Mouse (Mus musculus): ENCODE results near the gene Sebox.

DNA sequence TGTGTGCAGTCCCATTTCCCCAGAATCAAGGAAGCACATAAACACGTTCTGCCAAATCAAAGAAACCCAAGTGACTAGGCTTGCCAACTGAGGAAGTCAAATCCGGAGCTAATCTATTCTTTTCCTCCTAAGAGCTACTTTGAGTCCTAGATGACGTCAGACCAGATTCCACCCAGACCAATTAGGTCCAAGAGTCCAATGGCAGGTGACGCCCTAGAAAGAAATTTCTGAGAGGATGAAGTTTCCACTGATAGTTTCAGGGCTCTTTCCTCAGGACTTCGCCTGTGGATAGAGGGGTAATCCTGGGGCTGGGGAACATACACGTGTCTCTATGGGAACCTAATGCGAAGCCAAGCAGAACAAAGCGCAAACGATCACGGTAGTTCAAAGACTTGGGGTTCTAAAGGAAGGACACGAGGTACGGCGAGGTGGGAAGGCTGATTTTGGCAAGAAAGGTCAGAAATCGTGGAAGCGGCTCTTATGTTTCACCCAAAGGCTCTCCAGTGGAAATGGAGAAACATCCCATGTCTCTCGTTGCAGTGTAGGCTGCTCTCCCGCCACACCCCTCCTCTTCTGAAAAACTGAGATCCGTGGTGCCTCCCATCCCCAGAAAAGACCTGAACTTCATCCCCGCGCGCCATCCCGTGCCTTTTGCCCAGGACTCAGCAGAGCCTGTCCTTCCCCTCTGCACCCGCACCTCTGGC lies 32.3 kb downstream of the Sebox start:
- TF ChIP-seq CTCF (IDR thresholded peaks at IDR 0.05; ENCODE audit: control insufficient read depth, insufficient read depth, low read length) (no peak), POLR2A (IDR thresholded peaks at IDR 0.05; ENCODE audit: borderline replicate concordance, control insufficient read depth, low read depth, low read length) (no peak)

Data from bone marrow, adult 2 months (tissue).